Mouse (Mus musculus): ENCODE results near the gene Samm50.

DNA sequence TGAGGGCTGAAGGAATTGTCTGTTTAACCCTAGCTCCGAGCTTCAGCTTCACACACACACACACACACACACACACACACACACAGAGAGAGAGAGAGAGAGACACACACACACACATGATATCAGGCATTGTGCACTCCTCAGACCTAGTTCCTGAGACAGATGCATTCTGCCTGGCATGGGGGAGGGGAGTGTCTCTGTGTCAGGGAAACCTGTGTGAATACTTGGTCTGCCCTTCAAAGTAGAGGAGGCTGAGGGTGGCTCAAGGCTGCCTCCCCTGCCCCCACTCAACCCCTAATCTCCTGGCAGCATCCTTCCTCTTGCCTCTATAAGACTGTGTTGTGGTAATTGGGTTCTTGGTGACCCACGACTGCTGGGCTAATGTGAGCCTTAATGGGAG lies 71.5 kb downstream of the Samm50 start:
- TF ChIP-seq EP300 (IDR thresholded peaks at IDR 0.05; ENCODE audit: low read depth): no peak
- TF ChIP-seq CTCF (IDR thresholded peaks at IDR 0.05; ENCODE audit: low read depth): no peak
